Mouse (Mus musculus) cortical plate, adult 2 months (tissue): ENCODE results near the gene Fmn2.

Source experiments
- CTCF ChIP-seq: fragments of 200-500 bp; IDR thresholded peaks from 2 replicates; pipeline ENCODE4 v1.5.1; 2011; ENCODE audit warnings: mild to moderate bottlenecking, control low read depth, low read length; ENCODE audit not compliant: insufficient read depth; ENCODE audit errors: extremely low read depth
- POLR2A ChIP-seq: fragments of 200-500 bp; IDR thresholded peaks from 2 replicates; pipeline ENCODE4 v1.6.1; 2011; ENCODE audit warnings: mild to moderate bottlenecking, low read length, control low read depth; ENCODE audit not compliant: insufficient read depth; ENCODE audit errors: extremely low read depth

DNA sequence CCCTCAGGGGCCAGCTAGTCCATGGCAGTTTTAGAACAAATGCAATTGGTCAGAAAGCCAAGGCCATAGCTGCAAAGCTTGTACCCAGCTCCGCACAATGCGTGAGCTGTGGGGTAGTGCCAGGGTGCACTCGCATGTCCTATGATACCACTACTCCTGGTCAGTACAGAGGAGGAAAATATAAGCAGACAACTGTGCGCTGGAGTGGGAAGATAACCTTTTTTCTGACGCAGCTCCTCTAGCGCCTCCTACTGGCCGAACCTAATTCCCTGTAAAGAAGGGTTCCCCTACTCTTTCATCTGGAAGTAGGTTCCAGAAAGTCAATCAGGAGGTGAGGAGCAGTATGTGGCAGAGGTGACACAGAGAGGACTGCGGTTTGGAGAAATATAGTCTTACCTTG, 173.0 kb downstream of the Fmn2 start:
- TF ChIP-seq CTCF, result no peak
- TF ChIP-seq POLR2A, result no peak
